Mouse (Mus musculus) olfactory bulb, adult 2 months (tissue): ENCODE data around the gene Azi2.

Experiments used
- CTCF ChIP-seq: fragments of 200-500 bp; IDR thresholded peaks from 2 replicates; pipeline ENCODE4 v1.5.1; 2012; ENCODE audit warnings: low read depth, mild to moderate bottlenecking, low read length, moderate library complexity; ENCODE audit not compliant: insufficient read depth
- POLR2A ChIP-seq: fragments of 200-500 bp; IDR thresholded peaks from 2 replicates; pipeline ENCODE4 v1.6.1; 2012; ENCODE audit warnings: mild to moderate bottlenecking, low read depth, low read length, moderate library complexity; ENCODE audit not compliant: insufficient read depth

DNA sequence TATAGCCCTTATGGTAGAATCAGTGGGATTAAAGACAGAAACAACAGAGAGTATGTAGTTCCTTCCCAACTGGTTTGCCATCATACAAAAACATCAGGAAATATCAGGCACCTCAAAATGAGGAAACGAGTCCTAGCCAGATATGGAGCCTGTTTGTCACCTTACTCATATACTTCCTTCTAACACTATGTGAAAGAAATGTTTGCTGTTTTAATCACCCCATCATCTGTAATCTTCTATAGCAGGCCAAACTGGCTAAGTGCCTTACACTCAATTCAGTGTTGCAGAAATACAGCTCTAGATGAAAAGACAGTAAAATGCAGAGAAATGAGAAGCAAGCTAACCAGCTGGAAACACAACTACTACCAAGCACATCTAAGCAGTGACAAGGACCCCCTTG is 10.0 kb upstream of the Azi2 start:
- TF ChIP-seq CTCF (no peak), POLR2A (no peak)
